Mouse (Mus musculus): ENCODE results near the gene Kiss1r.

- TF ChIP-seq CTCF (IDR thresholded peaks at IDR 0.05; ENCODE audit: borderline replicate concordance, extremely low read depth, insufficient read depth, insufficient read length) (no peak), POLR2A (IDR thresholded peaks at IDR 0.05; ENCODE audit: borderline replicate concordance, extremely low read depth, insufficient read depth, insufficient read length, poor library complexity, severe bottlenecking) (no peak)
Observed at GRCm38 (mm10) chr10:79879527-79879926, 37.2 kb upstream of the Kiss1r start.
